Mouse (Mus musculus) heart, embryonic 14.5 days (tissue): ENCODE data around the gene Ndufa6. TPM values are rescaled to one million over a fixed set of nuclear protein-coding genes. Genes with fewer than 3 reads are reported as not detected.
"Not testable (repeated sequence)": the region's sequence is repeated elsewhere in the genome, so short reads cannot be mapped to it uniquely, and the experiment has no call there.

Experiments used
- ATAC-seq: fragments of 200-750 bp; cut with Nextera tagmentation; 2 replicates; pipeline ENCODE4 v1.8.0; 2017; ENCODE audit warnings: low read depth, moderate TSS enrichment; ENCODE audit not compliant: insufficient number of reproducible peaks, insufficient read depth, low FRiP score
- H3K27ac ChIP-seq, 2 experiments: fragments of 200-500 bp in 1 of 2; fragments of 300-500 bp in 1 of 2; sonication (generic) in 1 of 2; replicated peaks in 1 of 2; 2 replicates each; pipeline ENCODE4 v1.5.1; 2012 to 2014; ENCODE audit warnings: low read depth in 2 of 2, low read length in 2 of 2, control low read depth in 1 of 2, mild to moderate bottlenecking in 1 of 2, mixed read lengths in 1 of 2; ENCODE audit not compliant: control insufficient read depth in 1 of 2, insufficient read depth in 1 of 2
- H3K27me3 ChIP-seq: fragments of 300-500 bp; sonication (generic); 2 replicates; pipeline ENCODE4 v1.6.1; 2014; ENCODE audit warnings: mild to moderate bottlenecking, low read length, control low read depth; ENCODE audit not compliant: control insufficient read depth, insufficient read depth
- H3K36me3 ChIP-seq: fragments of 300-500 bp; sonication (generic); 2 replicates; pipeline ENCODE4 v1.6.1; 2014; ENCODE audit warnings: mild to moderate bottlenecking, control low read depth, low read length, mixed read lengths; ENCODE audit not compliant: control insufficient read depth, insufficient read depth
- H3K4me1 ChIP-seq, 2 experiments: fragments of 200-500 bp in 1 of 2; fragments of 300-500 bp in 1 of 2; sonication (generic) in 1 of 2; 2 replicates each; pipeline ENCODE4 v1.6.1; 2012 to 2014; ENCODE audit warnings: low read length in 2 of 2, control low read depth in 1 of 2, mixed read lengths in 1 of 2; ENCODE audit not compliant: control insufficient read depth in 2 of 2, insufficient read depth in 2 of 2
- H3K4me2 ChIP-seq: fragments of 300-500 bp; sonication (generic); 2 replicates; pipeline ENCODE4 v1.6.1; 2014; ENCODE audit warnings: mild to moderate bottlenecking, low read length
- H3K4me3 ChIP-seq, 2 experiments: fragments of 200-500 bp in 1 of 2; fragments of 300-500 bp in 1 of 2; sonication (generic) in 1 of 2; 2 replicates each; pipeline ENCODE4 v1.5.1; 2012 to 2014; ENCODE audit warnings: low read length in 2 of 2, mild to moderate bottlenecking in 2 of 2, control low read depth in 1 of 2, low read depth in 1 of 2, moderate library complexity in 1 of 2; ENCODE audit not compliant: control insufficient read depth in 1 of 2, insufficient read depth in 1 of 2
- H3K9ac ChIP-seq: fragments of 300-500 bp; sonication (generic); 2 replicates; pipeline ENCODE4 v1.6.1; 2014; ENCODE audit warnings: mild to moderate bottlenecking, low read length
- H3K9me3 ChIP-seq: fragments of 300-500 bp; sonication (generic); 2 replicates; pipeline ENCODE4 v1.6.1; 2016; ENCODE audit warnings: low read length, control low read depth; ENCODE audit not compliant: control insufficient read depth
- WGBS: fragments of 180-500 bp; shearing (Covaris S2); extraction: QIAGEN DNeasy Blood & Tissue Kit; methylation state at CpG from one replicate; pipeline ENCODE4 v1.1.7; 2014; 5-methylcytosine and 5-hydroxymethylcytosine counted together
- polyA plus RNA-seq: library from polyadenylated mRNA; unstranded; fragments of >200 nt; fragmentation: Nextera tagmentation; extraction: Ambion mirVana; gene quantifications from 2 replicates; pipeline ENCODE4 v1.2.1, GENCODE M21; 2014

Ndufa6 gene
- polyA plus RNA-seq, 1 experiment from 2014 or later = 735 TPM

DNA sequence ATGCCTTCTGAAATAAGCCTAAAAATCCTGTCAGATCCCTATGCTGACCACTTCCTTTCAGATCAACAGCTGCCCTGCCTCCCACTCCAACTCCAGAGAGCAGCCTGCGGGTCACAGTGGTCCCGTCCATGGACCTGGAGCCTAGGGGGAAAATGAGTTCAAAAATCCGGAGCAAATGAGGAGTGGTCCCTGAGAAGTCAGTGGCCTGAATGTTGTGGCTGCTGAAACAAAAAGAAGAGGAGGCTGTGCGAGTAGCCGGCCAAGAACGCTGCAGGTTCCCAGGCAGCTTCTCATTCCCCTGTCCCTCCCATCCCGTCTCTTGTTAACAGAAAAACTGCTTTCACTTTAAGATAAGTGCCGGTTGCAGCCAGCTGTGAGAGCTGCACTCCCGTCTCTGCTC, 10.4 kb upstream of the Ndufa6 start:
- not testable (repeated sequence) for H3K36me3 ChIP-seq, H3K27me3 ChIP-seq, H3K9me3 ChIP-seq, ATAC-seq, H3K9ac ChIP-seq
- H3K4me2 ChIP-seq = 0 out of 2 replicates have a peak overlapping the region, but pooled peaks have one; percentile 29
- peaks cover 7 to 15% of the 10 kb centered on the region in 2 experiments for H3K4me1 ChIP-seq
- peak overlapping the region in 1 of 2 experiments; percentile 44; a peak in 1 of 4 replicates for H3K27ac ChIP-seq
- H3K4me3 ChIP-seq = peak overlapping the region in 1 of 2 experiments; percentile 32; a peak in 2 of 4 replicates
- 3% methylated on average over 6 of the region's 9 CpGs for WGBS

DNA sequence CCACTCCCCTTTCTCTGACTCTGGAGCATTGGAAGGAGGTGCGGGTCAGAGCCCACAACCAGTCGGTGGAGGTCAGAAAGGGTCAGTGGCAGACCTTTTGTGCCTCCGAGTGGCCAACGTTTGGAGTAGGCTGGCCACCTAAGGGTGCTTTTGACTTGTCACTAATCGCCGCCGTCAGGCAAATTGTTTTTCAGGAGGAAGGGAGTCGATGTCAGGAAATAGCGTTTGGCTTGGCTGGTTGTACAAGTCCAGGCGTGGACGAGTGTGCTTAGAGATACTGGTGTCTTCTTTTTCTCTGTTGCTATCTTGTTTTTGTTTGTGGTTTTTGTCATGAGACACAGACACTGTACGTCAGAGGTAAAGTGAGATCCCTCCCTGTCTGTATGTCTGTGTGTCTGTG, 9.7 kb upstream of the Ndufa6 start:
- not testable (repeated sequence) for H3K4me3 ChIP-seq, ATAC-seq, H3K4me2 ChIP-seq, H3K36me3 ChIP-seq, H3K9ac ChIP-seq, H3K9me3 ChIP-seq, H3K27ac ChIP-seq, H3K27me3 ChIP-seq
- peaks cover 9 to 14% of the 10 kb centered on the region in 2 experiments for H3K4me1 ChIP-seq
- 38% methylated on average over 7 of the region's 12 CpGs for WGBS

DNA sequence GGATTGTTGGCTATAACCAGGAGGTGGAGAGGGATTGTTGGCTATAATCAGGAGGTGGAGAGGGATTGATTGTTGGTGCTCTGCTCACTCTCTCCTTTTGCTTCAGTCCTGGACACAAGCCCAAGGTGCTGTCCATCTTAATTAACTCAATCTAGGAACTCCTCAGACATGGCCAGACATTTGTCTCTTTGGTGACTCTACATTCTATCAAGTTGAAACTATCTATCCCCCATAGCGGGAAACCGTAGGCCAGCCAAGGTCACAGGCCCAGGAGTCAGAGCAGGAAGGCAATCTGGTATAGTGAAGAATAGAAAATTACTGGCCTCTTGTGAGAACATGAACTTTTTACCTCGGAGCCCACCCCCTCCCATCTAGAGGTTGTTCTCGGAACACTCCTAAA, 8.1 kb upstream of the Ndufa6 start:
- 66% methylated on average over 3 of the region's 4 CpGs for WGBS
- peak overlapping the region in 1 of 2 experiments; percentile 33; a peak in 1 of 4 replicates for H3K27ac ChIP-seq
- no peak for ATAC-seq

DNA sequence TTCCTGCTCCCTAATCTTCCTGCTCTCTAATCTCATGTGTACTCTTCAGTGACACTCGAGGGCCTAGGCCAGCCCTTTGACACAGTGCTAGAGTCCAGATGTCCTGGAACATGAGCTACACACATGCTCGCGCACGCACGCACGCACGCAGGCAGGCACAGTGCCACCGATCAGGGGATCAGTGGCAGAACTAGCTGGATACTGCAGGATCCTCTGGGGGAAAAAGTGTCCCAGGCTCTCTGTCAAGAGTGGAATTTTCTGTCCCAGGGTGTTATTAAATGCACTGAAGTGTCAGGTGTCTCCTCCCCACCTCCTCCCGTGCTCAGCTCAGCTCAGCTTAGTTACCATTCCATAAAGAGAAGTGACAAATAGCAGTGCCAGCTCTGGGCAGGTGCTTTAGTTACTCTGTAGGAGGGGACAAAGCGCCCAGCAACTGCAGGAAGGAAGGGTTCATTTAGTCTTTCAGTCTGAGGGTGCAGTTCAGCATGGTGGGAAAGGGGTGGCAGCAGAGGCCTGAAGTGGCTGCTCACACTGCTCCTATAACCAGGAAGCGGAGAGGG, 7.4 kb upstream of the Ndufa6 start:
- Histone ChIP-seq H3K27ac (peak overlapping the region; percentile 39 to 47), H3K27me3 (no peaks in the 10 kb centered on the region), H3K4me1 (peaks cover 14 to 17% of the 10 kb centered on the region in 2 experiments), H3K9ac (no peak overlapping the region), H3K4me2 (no peak overlapping the region), H3K36me3 (no peaks in the 10 kb centered on the region), H3K9me3 (no peaks in the 10 kb centered on the region), H3K4me3 (no peak overlapping the region)
- ATAC-seq = peak; percentile 75
- 65% methylated on average over 11 of the region's 11 CpGs for WGBS

More for the DNA sequence above, 8.1 kb upstream of the Ndufa6 start:
- Histone ChIP-seq H3K9me3 (no peaks in the 10 kb centered on the region), H3K4me2 (no peak overlapping the region), H3K27me3 (no peaks in the 10 kb centered on the region), H3K36me3 (no peaks in the 10 kb centered on the region), H3K4me1 (peaks cover 14 to 17% of the 10 kb centered on the region in 2 experiments), H3K9ac (no peak overlapping the region), H3K4me3 (no peak overlapping the region)

DNA sequence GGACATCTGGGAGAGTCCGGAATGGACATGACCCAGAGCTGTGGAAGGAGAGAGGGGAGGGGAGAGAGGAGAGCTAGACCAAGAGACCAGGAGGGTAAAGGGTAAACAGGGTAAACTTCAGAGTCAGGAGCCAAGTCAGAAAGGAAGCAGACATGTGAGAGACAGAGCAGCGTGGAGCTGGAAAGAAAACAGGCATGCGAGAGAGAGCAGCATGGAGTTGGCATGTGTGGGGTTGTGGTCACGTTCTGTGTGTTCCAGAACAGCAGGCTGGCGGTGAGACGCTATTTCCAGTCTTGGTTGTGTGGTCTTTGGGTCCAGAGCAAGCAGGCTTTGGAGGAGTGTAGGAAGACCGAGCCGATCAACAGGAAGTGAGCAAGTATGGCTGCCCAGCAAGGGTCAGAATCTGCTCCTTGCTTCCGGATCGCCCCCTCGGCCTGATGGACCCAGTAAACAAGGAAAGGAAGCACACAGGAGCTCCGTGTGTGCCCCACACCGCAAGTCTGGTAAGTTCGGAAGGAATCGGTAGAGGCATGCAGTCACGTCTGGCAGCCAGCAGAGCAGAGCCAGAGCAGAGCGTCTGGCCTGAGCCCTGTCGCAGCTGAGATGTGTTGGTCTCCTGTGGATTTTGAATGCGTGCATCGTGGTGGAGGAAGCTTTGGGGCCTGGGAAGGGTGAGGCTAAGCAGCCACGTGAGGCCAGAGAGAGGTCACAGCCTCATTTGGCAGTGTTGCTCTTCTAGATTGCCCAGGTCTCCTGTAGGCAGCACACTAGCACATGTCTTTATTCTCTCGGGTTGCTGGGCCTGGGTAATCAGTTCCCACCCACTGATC, 4.5 kb upstream of the Ndufa6 start:
- 45% methylated on average over 22 of the region's 22 CpGs for WGBS
- Histone ChIP-seq H3K9ac (peak overlapping the region; percentile 41; the same call in 1 of the 2 replicates), H3K4me2 (peak overlapping the region; percentile 39), H3K9me3 (no peaks in the 10 kb centered on the region), H3K4me1 (peaks cover 18 to 21% of the 10 kb centered on the region in 2 experiments), H3K4me3 (no peak overlapping the region), H3K36me3 (no peaks in the 10 kb centered on the region), H3K27ac (peak overlapping the region; percentile 20 to 71), H3K27me3 (no peaks in the 10 kb centered on the region)
- no peak for ATAC-seq

DNA sequence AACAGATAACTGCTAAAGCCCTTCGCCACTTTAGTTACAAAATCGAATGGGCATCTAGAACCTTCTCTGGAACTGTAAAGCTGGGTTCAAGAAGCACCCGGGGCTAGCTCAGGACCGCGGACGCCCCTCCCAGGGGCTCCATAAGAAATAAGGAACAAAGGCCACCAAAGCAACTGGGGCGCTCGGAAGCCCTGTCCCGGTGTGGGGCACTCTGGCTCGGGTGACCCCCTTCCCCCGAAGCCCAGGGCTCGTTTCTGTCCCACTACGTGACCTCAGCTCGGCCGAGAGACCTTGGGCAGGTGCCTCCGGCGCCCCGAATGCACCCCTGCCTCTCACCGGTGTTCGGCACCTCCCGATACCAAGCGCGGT, 393 bp downstream of the Ndufa6 start:
- Histone ChIP-seq H3K9ac (peak overlapping the region; percentile 95), H3K4me3 (peak overlapping the region; percentile 77 to 79)
- peak; percentile 44; the same call in 1 of the 2 replicates for ATAC-seq

DNA sequence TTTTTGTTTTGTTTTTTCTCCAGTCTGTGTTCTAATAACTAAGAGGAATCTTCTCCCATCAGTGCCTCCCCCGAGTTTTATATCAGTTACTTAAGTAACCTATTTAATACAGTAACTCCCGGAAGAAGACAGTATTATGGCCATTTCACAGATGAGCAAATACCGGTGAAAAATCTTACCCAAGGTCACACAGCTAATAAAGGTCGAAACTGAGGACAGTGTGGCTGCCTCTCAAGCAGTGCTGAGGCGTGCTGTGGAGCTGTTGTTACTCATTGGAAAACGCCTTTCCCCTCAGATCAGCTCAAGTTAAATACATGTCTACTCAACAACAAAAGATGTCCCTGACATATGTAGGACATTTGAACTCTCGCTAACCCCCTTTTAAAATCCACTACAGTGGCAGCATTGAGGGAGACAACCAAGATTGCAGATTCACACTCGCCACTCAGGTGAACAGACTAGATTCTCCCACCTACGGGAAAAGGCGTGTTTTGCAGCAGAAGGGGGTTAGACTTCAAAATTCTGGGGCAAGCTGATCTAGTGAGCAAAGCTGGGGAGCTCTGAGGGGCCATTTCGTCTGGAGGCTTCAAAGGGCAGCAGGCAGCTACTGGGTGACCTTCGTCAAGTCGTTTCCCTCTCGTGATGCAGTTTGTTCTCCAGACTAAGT, 911 bp downstream of the Ndufa6 start:
- WGBS = 21% methylated on average over 14 of the region's 14 CpGs
- peaks cover 4 to 26% of the 10 kb centered on the region in 2 experiments; a peak in 3 of 4 replicates for H3K4me1 ChIP-seq

More for the DNA sequence above, 393 bp downstream of the Ndufa6 start:
- Histone ChIP-seq H3K36me3 (peaks cover 29% of the 10 kb centered on the region), H3K27me3 (no peaks in the 10 kb centered on the region), H3K4me1 (peaks cover 8 to 29% of the 10 kb centered on the region in 2 experiments), H3K27ac (peak overlapping the region; percentile 88), H3K9me3 (no peaks in the 10 kb centered on the region), H3K4me2 (peak overlapping the region; percentile 79)
- 1% methylated on average over 23 of the region's 23 CpGs for WGBS

More for the DNA sequence above, 911 bp downstream of the Ndufa6 start:
- no peak for ATAC-seq
- Histone ChIP-seq H3K36me3 (peaks cover 34% of the 10 kb centered on the region), H3K4me3 (peak overlapping the region; percentile 77 to 79), H3K27me3 (no peaks in the 10 kb centered on the region), H3K9me3 (no peaks in the 10 kb centered on the region), H3K27ac (peak overlapping the region; percentile 88), H3K4me2 (peak overlapping the region; percentile 79), H3K9ac (peak overlapping the region; percentile 95)
